Mouse (Mus musculus) midbrain, embryonic 16.5 days (tissue): ENCODE measurements around the gene Reps1. TPM values are rescaled to one million over a fixed set of nuclear protein-coding genes. Genes with fewer than 3 reads are reported as not detected.

ENCODE experiments used
- ATAC-seq: fragments of 200-750 bp; cut with Nextera tagmentation; 2 replicates; pipeline ENCODE4 v1.8.0; 2017; ENCODE audit warnings: moderate TSS enrichment
- H3K27ac ChIP-seq: fragments of 300-500 bp; sonication (generic); 2 replicates; pipeline ENCODE4 v1.5.1; 2014; ENCODE audit warnings: mild to moderate bottlenecking, low read length, mixed read lengths
- H3K27me3 ChIP-seq: fragments of 300-500 bp; sonication (generic); 2 replicates; pipeline ENCODE4 v1.6.1; 2014; ENCODE audit warnings: low read depth, low read length, mixed read lengths; ENCODE audit not compliant: control insufficient read depth, insufficient read depth
- H3K36me3 ChIP-seq: fragments of 300-500 bp; sonication (generic); 2 replicates; pipeline ENCODE4 v1.6.1; 2014; ENCODE audit warnings: mild to moderate bottlenecking, low read length, moderate library complexity, mixed read lengths; ENCODE audit not compliant: control insufficient read depth, insufficient read depth
- H3K4me1 ChIP-seq: fragments of 300-500 bp; sonication (generic); 2 replicates; pipeline ENCODE4 v1.6.1; 2014; ENCODE audit warnings: mild to moderate bottlenecking, low read length, mixed read lengths; ENCODE audit not compliant: control insufficient read depth, insufficient read depth
- H3K4me2 ChIP-seq: fragments of 300-500 bp; sonication (generic); 2 replicates; pipeline ENCODE4 v1.6.1; 2014; ENCODE audit warnings: mild to moderate bottlenecking, low read length, mixed read lengths
- H3K4me3 ChIP-seq: fragments of 300-500 bp; sonication (generic); 2 replicates; pipeline ENCODE4 v1.5.1; 2014; ENCODE audit warnings: low read depth, mild to moderate bottlenecking, low read length, moderate library complexity, mixed read lengths
- H3K9ac ChIP-seq: fragments of 300-500 bp; sonication (generic); 2 replicates; pipeline ENCODE4 v1.6.1; 2014; ENCODE audit warnings: low read depth, low read length, mixed read lengths
- H3K9me3 ChIP-seq: fragments of 300-500 bp; sonication (generic); replicated peaks from 2 replicates; pipeline ENCODE4 v1.6.1; 2014; ENCODE audit warnings: mild to moderate bottlenecking, low read length, mixed read lengths; ENCODE audit not compliant: control insufficient read depth, poor library complexity, severe bottlenecking
- WGBS: fragments of 180-500 bp; shearing (Covaris S2); extraction: QIAGEN DNeasy Blood & Tissue Kit; methylation state at CpG from one replicate; pipeline ENCODE4 v1.1.7; 2014; 5-methylcytosine and 5-hydroxymethylcytosine counted together
- polyA plus RNA-seq: library from polyadenylated mRNA; unstranded; fragments of >200 nt; fragmentation: Nextera tagmentation; extraction: Ambion mirVana; gene quantifications from 2 replicates; pipeline ENCODE4 v1.2.1, GENCODE M21; 2015

The Reps1 gene
- polyA plus RNA-seq, 1 experiment from 2014 or later = 16.1 TPM

GRCm38 (mm10) chr10:18058681-18059338 lies 3.1 kb downstream of the Reps1 start:
- Histone ChIP-seq H3K4me2 (no peak overlapping the region), H3K9ac (no peak overlapping the region), H3K4me3 (no peak overlapping the region), H3K9me3 (no peaks in the 10 kb centered on the region), H3K27me3 (no peaks in the 10 kb centered on the region), H3K36me3 (no peaks in the 10 kb centered on the region), H3K27ac (no peak overlapping the region), H3K4me1 (peaks cover 20% of the 10 kb centered on the region)
- ATAC-seq = no peak
- 95% methylated on average over 9 of the region's 9 CpGs for WGBS

GRCm38 (mm10) chr10:18059807-18060206 lies 4.1 kb downstream of the Reps1 start:
- ATAC-seq = no peak
- H3K4me3 ChIP-seq = no peak overlapping the region
- 93% methylated on average over 13 of the region's 13 CpGs for WGBS
- H3K9ac ChIP-seq = no peak overlapping the region
- H3K36me3 ChIP-seq = no peaks in the 10 kb centered on the region
- no peaks in the 10 kb centered on the region for H3K27me3 ChIP-seq
- H3K27ac ChIP-seq = no peak overlapping the region
- H3K4me1 ChIP-seq = peaks cover 22% of the 10 kb centered on the region
- H3K9me3 ChIP-seq = no peaks in the 10 kb centered on the region
- no peak overlapping the region for H3K4me2 ChIP-seq

GRCm38 (mm10) chr10:18060778-18061177 lies 5.1 kb downstream of the Reps1 start:
- no peak overlapping the region for H3K4me3 ChIP-seq
- no peak for ATAC-seq
- H3K9me3 ChIP-seq = no peaks in the 10 kb centered on the region
- WGBS = 87% methylated on average over 2 of the region's 2 CpGs
- no peaks in the 10 kb centered on the region for H3K27me3 ChIP-seq
- H3K36me3 ChIP-seq = no peaks in the 10 kb centered on the region
- no peak overlapping the region for H3K27ac ChIP-seq
- H3K9ac ChIP-seq = no peak overlapping the region
- peaks cover 26% of the 10 kb centered on the region for H3K4me1 ChIP-seq
- H3K4me2 ChIP-seq = no peak overlapping the region

- H3K27me3 ChIP-seq = no peaks in the 10 kb centered on the region
- no peak overlapping the region for H3K4me3 ChIP-seq
- 94% methylated on average over 4 of the region's 4 CpGs for WGBS
- peaks cover 26% of the 10 kb centered on the region for H3K4me1 ChIP-seq
- no peak overlapping the region for H3K4me2 ChIP-seq
- H3K27ac ChIP-seq = no peak overlapping the region
- no peaks in the 10 kb centered on the region for H3K36me3 ChIP-seq
- no peak overlapping the region for H3K9ac ChIP-seq
- no peak for ATAC-seq
- H3K9me3 ChIP-seq = no peaks in the 10 kb centered on the region
These were observed 5.9 kb downstream of the Reps1 start for GRCm38 (mm10) chr10:18061533-18061932.

- Histone ChIP-seq H3K27me3 (no peaks in the 10 kb centered on the region), H3K4me1 (peaks cover 14% of the 10 kb centered on the region), H3K4me3 (no peak overlapping the region), H3K9ac (no peak overlapping the region), H3K36me3 (no peaks in the 10 kb centered on the region), H3K27ac (no peak overlapping the region), H3K9me3 (no peaks in the 10 kb centered on the region), H3K4me2 (no peak overlapping the region)
- no peak for ATAC-seq
- 64% methylated on average over 7 of the region's 7 CpGs for WGBS
These were observed 9.1 kb downstream of the Reps1 start for GRCm38 (mm10) chr10:18064606-18065228.

GRCm38 (mm10) chr10:18066031-18066439 lies 10.4 kb downstream of the Reps1 start:
- WGBS = 58% methylated on average over 10 of the region's 10 CpGs
- Histone ChIP-seq H3K9ac (no peak overlapping the region), H3K27me3 (no peaks in the 10 kb centered on the region), H3K4me1 (peaks cover 17% of the 10 kb centered on the region), H3K36me3 (no peaks in the 10 kb centered on the region), H3K9me3 (no peaks in the 10 kb centered on the region), H3K4me2 (no peak overlapping the region), H3K4me3 (no peak overlapping the region), H3K27ac (no peak overlapping the region)
- no peak for ATAC-seq

- H3K9ac ChIP-seq = no peak overlapping the region
- WGBS = 58% methylated on average over 10 of the region's 10 CpGs
- H3K27ac ChIP-seq = no peak overlapping the region
- no peaks in the 10 kb centered on the region for H3K36me3 ChIP-seq
- peaks cover 17% of the 10 kb centered on the region for H3K4me1 ChIP-seq
- no peaks in the 10 kb centered on the region for H3K9me3 ChIP-seq
- peak; percentile 38; the same call in 1 of the 2 replicates for ATAC-seq
- H3K4me3 ChIP-seq = no peak overlapping the region
- no peak overlapping the region for H3K4me2 ChIP-seq
- H3K27me3 ChIP-seq = no peaks in the 10 kb centered on the region
These were observed 12.2 kb downstream of the Reps1 start for GRCm38 (mm10) chr10:18067761-18068446.

GRCm38 (mm10) chr10:18068880-18069279 lies 13.2 kb downstream of the Reps1 start:
- Histone ChIP-seq H3K27me3 (no peaks in the 10 kb centered on the region), H3K4me3 (no peak overlapping the region), H3K27ac (no peak overlapping the region), H3K9me3 (no peaks in the 10 kb centered on the region), H3K9ac (no peak overlapping the region), H3K4me2 (no peak overlapping the region), H3K36me3 (no peaks in the 10 kb centered on the region), H3K4me1 (peaks cover 17% of the 10 kb centered on the region)
- no peak for ATAC-seq
- WGBS = 88% methylated on average over 2 of the region's 2 CpGs

GRCm38 (mm10) chr10:18069576-18069975 lies 13.9 kb downstream of the Reps1 start:
- H3K36me3 ChIP-seq = no peaks in the 10 kb centered on the region
- H3K27ac ChIP-seq = no peak overlapping the region
- peaks cover 17% of the 10 kb centered on the region for H3K4me1 ChIP-seq
- H3K9me3 ChIP-seq = no peaks in the 10 kb centered on the region
- no peak for ATAC-seq
- no peak overlapping the region for H3K9ac ChIP-seq
- 76% methylated on average over 2 of the region's 2 CpGs for WGBS
- H3K27me3 ChIP-seq = no peaks in the 10 kb centered on the region
- no peak overlapping the region for H3K4me2 ChIP-seq
- H3K4me3 ChIP-seq = no peak overlapping the region
